Mouse (Mus musculus): ENCODE results near the gene Ccdc114. TPM values are rescaled to one million over a fixed set of nuclear protein-coding genes. Genes with fewer than 3 reads are reported as not detected.
A peak's percentile ranks its signal among the peaks of the same experiment; 100 is the strongest.
"Not testable (repeated sequence)": the region's sequence is repeated elsewhere in the genome, so short reads cannot be mapped to it uniquely, and the experiment has no call there.

Ccdc114 gene
- polyA plus RNA-seq, 1 experiment from 2014 or later: 9.8 TPM

GRCm38 (mm10) chr7:45919083-45919671, 4.7 kb upstream of the Ccdc114 start:
- Histone ChIP-seq H3K9me3 (replicated peaks) (no peaks in the 10 kb centered on the region), H3K27ac (replicated peaks) (peak overlapping the region; percentile 98), H3K9ac (peak overlapping the region; percentile 49; the same call in 1 of the 2 replicates), H3K4me3 (replicated peaks) (peak overlapping the region; percentile 56), H3K4me1 (peaks cover 81% of the 10 kb centered on the region), H3K27me3 (no peaks in the 10 kb centered on the region), H3K36me3 (0 out of 2 replicates have a peak, but pooled peaks cover 5% of the 10 kb centered on the region), H3K4me2 (replicated peaks) (peak overlapping the region; percentile 71)
- no peak for ATAC-seq (ENCODE audit: insufficient number of reproducible peaks, low FRiP score, low TSS enrichment, low read depth)
- 67% methylated on average over 14 of the region's 14 CpGs for WGBS

DNA sequence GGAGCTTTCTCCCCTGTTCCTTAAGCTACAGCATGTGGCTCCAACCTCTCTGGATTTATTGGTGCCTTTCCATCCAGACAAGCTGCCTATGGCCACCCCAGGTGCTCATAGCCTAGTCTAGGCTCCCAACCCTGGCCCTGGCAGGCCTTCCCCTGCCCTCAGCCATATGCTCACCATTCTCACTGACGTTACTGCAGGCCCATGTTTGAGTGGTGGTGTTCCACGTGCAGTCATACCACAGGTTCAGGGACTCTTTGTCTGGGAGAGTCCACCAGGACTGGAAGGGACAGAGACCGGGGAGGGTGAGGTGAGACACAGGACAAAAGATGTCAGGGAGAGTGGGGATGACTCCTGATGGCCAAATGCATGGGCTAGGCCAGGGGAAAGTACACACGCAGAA, 4.1 kb upstream of the Ccdc114 start:
- peak overlapping the region; percentile 71 for H3K4me2 ChIP-seq (replicated peaks)
- peak overlapping the region; percentile 56 for H3K4me3 ChIP-seq (replicated peaks)
- 61% methylated on average over 4 of the region's 4 CpGs for WGBS
- H3K27ac ChIP-seq (replicated peaks): peak overlapping the region; percentile 98
- 0 out of 2 replicates have a peak, but pooled peaks cover 5% of the 10 kb centered on the region for H3K36me3 ChIP-seq
- H3K4me1 ChIP-seq: peaks cover 82% of the 10 kb centered on the region
- H3K9me3 ChIP-seq (replicated peaks): no peaks in the 10 kb centered on the region
- no peaks in the 10 kb centered on the region for H3K27me3 ChIP-seq
- H3K9ac ChIP-seq: peak overlapping the region; percentile 49; the same call in 1 of the 2 replicates
- ATAC-seq (ENCODE audit: insufficient number of reproducible peaks, low FRiP score, low TSS enrichment, low read depth): no peak

GRCm38 (mm10) chr7:45920583-45921241, 3.2 kb upstream of the Ccdc114 start:
- Histone ChIP-seq H3K27ac (replicated peaks) (peak overlapping the region; percentile 98), H3K4me2 (replicated peaks) (peak overlapping the region; percentile 71), H3K9ac (peak overlapping the region; percentile 49), H3K4me1 (peaks cover 75% of the 10 kb centered on the region), H3K36me3 (0 out of 2 replicates have a peak, but pooled peaks cover 5% of the 10 kb centered on the region), H3K27me3 (no peaks in the 10 kb centered on the region), H3K9me3 (replicated peaks) (no peaks in the 10 kb centered on the region), H3K4me3 (replicated peaks) (peak overlapping the region; percentile 56)
- ATAC-seq (ENCODE audit: insufficient number of reproducible peaks, low FRiP score, low TSS enrichment, low read depth): peak; percentile 2; the same call in 1 of the 2 replicates
- 15% methylated on average over 9 of the region's 9 CpGs for WGBS

DNA sequence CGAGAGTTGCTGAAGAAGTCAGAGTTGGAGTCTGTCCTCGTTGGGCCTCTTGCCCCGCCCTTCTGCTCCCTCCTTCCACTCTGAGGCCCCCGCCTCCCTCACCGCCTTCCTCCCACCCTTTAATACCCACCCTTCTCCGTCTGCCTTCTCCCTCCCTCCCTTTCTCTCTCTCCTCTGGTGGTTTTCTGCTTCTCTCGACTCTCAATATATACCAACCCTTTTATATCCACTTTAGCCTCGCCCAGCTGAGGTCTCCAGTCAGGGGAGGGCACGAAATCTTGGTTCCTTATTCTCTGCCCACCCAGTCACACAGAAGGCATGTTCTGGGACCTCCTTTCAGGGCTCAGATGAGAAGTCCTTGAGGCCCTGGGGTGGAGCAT, 2.6 kb upstream of the Ccdc114 start, which contains the start of gene Emp3:
TSS of gene Emp3 (minus strand) at position 163 of the 380 bp plus-strand sequence.
- Histone ChIP-seq H3K9ac (peak within 1 kb of the TSS; percentile 49), H3K4me1 (peaks cover 70% of the 10 kb centered on the region)
- WGBS: 10% methylated on average over 9 of the region's 9 CpGs

GRCm38 (mm10) chr7:45921950-45922600, 1.8 kb upstream of the Ccdc114 start:
- Histone ChIP-seq H3K27me3 (no peaks in the 10 kb centered on the region), H3K4me1 (peaks cover 62% of the 10 kb centered on the region), H3K4me2 (replicated peaks) (peak overlapping the region; percentile 69), H3K36me3 (0 out of 2 replicates have a peak, but pooled peaks cover 5% of the 10 kb centered on the region), H3K9me3 (replicated peaks) (no peaks in the 10 kb centered on the region), H3K27ac (replicated peaks) (peak overlapping the region; percentile 98), H3K4me3 (replicated peaks) (peak overlapping the region; percentile 50), H3K9ac (no peak overlapping the region)
- no peak for ATAC-seq (ENCODE audit: insufficient number of reproducible peaks, low FRiP score, low TSS enrichment, low read depth)
- WGBS: 68% methylated on average over 12 of the region's 12 CpGs

More for the DNA sequence above, 2.6 kb upstream of the Ccdc114 start, which contains the start of gene Emp3:
- Histone ChIP-seq H3K9me3 (replicated peaks) (no peaks in the 10 kb centered on the region), H3K4me3 (replicated peaks) (peak within 1 kb of the TSS; percentile 56), H3K27me3 (no peaks in the 10 kb centered on the region), H3K4me2 (replicated peaks) (peak within 1 kb of the TSS; percentile 71), H3K36me3 (0 out of 2 replicates have a peak, but pooled peaks cover 5% of the 10 kb centered on the region), H3K27ac (replicated peaks) (peak within 1 kb of the TSS; percentile 98)
- ATAC-seq (ENCODE audit: insufficient number of reproducible peaks, low FRiP score, low TSS enrichment, low read depth): peak; percentile 41

DNA sequence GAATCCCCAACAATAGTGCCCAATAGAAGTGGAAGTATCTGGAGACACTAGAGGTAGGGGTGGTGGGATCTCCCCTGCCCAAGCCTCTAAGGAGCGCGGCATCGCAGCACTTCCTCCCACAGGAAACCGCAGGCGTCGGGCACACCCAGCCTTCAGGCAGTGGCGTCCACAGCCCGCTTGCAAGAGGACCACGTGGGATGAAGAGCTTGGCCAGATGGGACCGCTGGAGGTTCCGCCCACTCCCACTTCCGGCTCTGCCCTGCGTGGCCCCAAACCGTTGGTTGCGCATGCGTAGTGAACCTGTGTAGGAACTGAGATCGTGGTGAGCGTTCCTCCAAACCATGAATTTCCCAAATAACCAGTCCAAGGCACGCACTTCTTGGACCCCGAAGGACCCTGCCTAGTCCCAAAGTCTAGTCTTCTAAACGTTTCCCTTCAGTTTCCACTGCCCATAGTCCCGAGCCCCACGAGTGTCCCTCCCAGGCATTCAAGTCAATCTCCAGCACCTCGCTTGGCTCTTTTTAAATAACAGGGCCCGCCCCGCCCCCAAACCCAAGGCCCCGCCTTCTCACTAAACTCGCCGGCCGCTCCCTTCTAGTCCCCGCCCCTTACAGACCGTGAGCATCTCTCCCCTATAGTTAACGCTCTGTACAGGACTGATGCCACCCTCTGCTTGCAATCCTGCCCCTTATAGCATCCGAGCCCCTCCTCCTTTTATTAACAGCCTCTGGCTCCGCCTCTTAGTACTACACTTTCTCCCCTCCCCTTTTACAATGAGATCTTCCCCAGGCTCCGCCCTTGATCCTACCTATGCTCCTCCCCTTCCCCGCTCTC, 727 bp upstream of the Ccdc114 start:
- Histone ChIP-seq H3K4me3 (replicated peaks) (peak overlapping the region; percentile 50), H3K27ac (replicated peaks) (peak overlapping the region; percentile 98), H3K27me3 (peaks cover 6% of the 10 kb centered on the region), H3K9ac (no peak overlapping the region), H3K9me3 (replicated peaks) (no peaks in the 10 kb centered on the region), H3K4me2 (replicated peaks) (peak overlapping the region; percentile 69), H3K4me1 (peaks cover 52% of the 10 kb centered on the region), H3K36me3 (0 out of 2 replicates have a peak, but pooled peaks cover 2% of the 10 kb centered on the region)
- peak; percentile 89 for ATAC-seq (ENCODE audit: insufficient number of reproducible peaks, low FRiP score, low TSS enrichment, low read depth)
- under 1% methylated on average over 37 of the region's 37 CpGs for WGBS

DNA sequence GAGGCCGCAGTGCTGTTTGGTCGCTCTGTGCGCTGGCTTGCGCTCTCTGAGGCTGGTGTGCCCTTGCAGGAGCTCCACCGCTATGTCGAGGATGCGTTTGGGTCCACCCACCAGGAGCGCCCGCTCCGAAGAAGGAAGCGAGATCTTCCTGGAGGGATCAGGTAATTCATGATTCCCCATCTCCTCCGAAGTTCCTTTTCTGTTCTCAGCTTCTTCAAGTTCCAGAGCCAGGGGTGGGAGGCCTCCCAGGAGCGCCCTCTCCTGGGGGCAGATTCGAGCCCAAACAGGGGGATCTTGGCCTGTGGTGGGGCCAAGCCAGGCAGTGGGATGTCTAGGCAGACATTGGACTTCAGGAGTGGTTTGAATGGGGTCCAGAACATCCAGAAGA, 551 bp downstream of the Ccdc114 start:
- Histone ChIP-seq H3K36me3 (no peaks in the 10 kb centered on the region), H3K27ac (replicated peaks) (peak overlapping the region; percentile 98), H3K9ac (no peak overlapping the region), H3K4me3 (replicated peaks) (peak overlapping the region; percentile 50), H3K27me3 (peaks cover 8% of the 10 kb centered on the region), H3K4me2 (replicated peaks) (peak overlapping the region; percentile 69), H3K4me1 (peaks cover 45% of the 10 kb centered on the region), H3K9me3 (replicated peaks) (no peaks in the 10 kb centered on the region)
- no peak for ATAC-seq (ENCODE audit: insufficient number of reproducible peaks, low FRiP score, low TSS enrichment, low read depth)
- 21% methylated on average over 14 of the region's 14 CpGs for WGBS

GRCm38 (mm10) chr7:45928626-45929295, 4.9 kb downstream of the Ccdc114 start:
- H3K4me2 ChIP-seq (replicated peaks): peak overlapping the region; percentile 10; the same call in 1 of the 2 replicates
- H3K27ac ChIP-seq (replicated peaks): no peak overlapping the region

GRCm38 (mm10) chr7:45929688-45930087, 5.8 kb downstream of the Ccdc114 start:
- H3K27me3 ChIP-seq: peaks cover 8% of the 10 kb centered on the region
- no peak overlapping the region for H3K4me2 ChIP-seq (replicated peaks)
- 85% methylated on average over 1 of the region's 1 CpGs for WGBS
- no peaks in the 10 kb centered on the region for H3K9me3 ChIP-seq (replicated peaks)
- no peak overlapping the region for H3K4me3 ChIP-seq (replicated peaks)
- no peak for ATAC-seq (ENCODE audit: insufficient number of reproducible peaks, low FRiP score, low TSS enrichment, low read depth)
- H3K4me1 ChIP-seq: 0 out of 2 replicates have a peak, but pooled peaks cover 3% of the 10 kb centered on the region
- H3K36me3 ChIP-seq: no peaks in the 10 kb centered on the region
- no peak overlapping the region for H3K9ac ChIP-seq
- no peak overlapping the region for H3K27ac ChIP-seq (replicated peaks)

More at GRCm38 (mm10) chr7:45928626-45929295, 4.9 kb downstream of the Ccdc114 start:
- H3K36me3 ChIP-seq: no peaks in the 10 kb centered on the region
- no peak overlapping the region for H3K4me3 ChIP-seq (replicated peaks)
- no peaks in the 10 kb centered on the region for H3K9me3 ChIP-seq (replicated peaks)
- 16% methylated on average over 20 of the region's 23 CpGs for WGBS
- H3K27me3 ChIP-seq: peaks cover 8% of the 10 kb centered on the region
- H3K9ac ChIP-seq: no peak overlapping the region
- no peak for ATAC-seq (ENCODE audit: insufficient number of reproducible peaks, low FRiP score, low TSS enrichment, low read depth)
- H3K4me1 ChIP-seq: peaks cover 12% of the 10 kb centered on the region

GRCm38 (mm10) chr7:45933766-45934165, 9.9 kb downstream of the Ccdc114 start:
- ATAC-seq (ENCODE audit: insufficient number of reproducible peaks, low FRiP score, low TSS enrichment, low read depth); H3K27me3 ChIP-seq; H3K4me1 ChIP-seq; H3K9ac ChIP-seq; H3K27ac ChIP-seq (replicated peaks); H3K36me3 ChIP-seq; H3K9me3 ChIP-seq (replicated peaks); H3K4me3 ChIP-seq (replicated peaks); H3K4me2 ChIP-seq (replicated peaks): not testable (repeated sequence)
- 87% methylated on average over 12 of the region's 12 CpGs for WGBS

Data from embryonic facial prominence, embryonic 15.5 days (tissue).